Mouse (Mus musculus): Measurements from ENCODE around the gene Mbnl1. TPM values are rescaled to one million over a fixed set of nuclear protein-coding genes. Genes with fewer than 3 reads are reported as not detected.

Mbnl1 gene
- total RNA-seq, 2 experiments from 2014 or later, result 495 to 592 TPM

DNA sequence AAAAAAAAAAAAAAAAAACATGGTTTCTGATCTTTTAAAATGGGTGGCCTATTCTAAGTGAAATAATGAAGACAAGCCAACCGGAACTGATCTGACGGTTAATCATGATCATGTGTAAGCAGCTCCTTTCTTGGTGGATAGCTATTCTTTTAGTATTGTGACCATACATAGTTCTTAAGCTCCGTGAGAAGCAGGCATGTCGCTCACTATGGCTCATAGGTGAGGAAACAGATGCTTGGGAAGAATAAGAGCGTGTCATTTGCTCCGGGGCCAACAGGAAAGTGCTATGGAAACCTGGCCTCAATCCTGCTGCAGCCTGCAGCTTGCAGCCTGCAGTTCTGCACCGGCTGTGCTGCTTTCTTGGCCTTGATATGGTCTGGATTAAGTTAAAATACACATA lies 40.7 kb downstream of the Mbnl1 start:
- DNase-seq, result peak; percentile 54
- intact Hi-C loops (cut with DNase I), result no loop called here
- no peak for TF ChIP-seq CTCF (IDR thresholded peaks at IDR 0.05)
- H3K27ac ChIP-seq, result peak overlapping the region; percentile 99
- peak overlapping the region; percentile 60 for H3K4me3 ChIP-seq

DNA sequence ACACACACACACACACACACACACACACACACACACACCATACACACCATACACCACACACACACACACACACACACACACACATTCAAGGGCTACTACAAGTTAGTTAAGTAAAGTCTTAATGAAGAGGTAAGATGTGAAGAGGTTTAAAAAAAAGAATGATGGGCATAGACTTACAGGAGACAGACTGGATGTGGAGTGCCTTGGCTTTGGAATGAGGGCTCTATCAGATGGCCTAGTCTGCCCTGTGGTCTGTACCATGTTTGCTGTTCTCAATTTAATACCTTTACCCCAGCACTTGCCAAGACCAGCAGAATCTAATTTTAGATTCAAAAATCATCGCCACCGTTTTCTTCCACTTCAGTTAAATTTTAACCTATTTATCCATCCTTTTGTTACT lies 41.1 kb downstream of the Mbnl1 start:
- intact Hi-C loops (cut with DNase I), result no loop called here
- peak; percentile 40 for DNase-seq
- no peak for TF ChIP-seq CTCF (IDR thresholded peaks at IDR 0.05)
- H3K27ac ChIP-seq, result peak overlapping the region; percentile 99
- H3K4me3 ChIP-seq, result peak overlapping the region; percentile 60

DNA sequence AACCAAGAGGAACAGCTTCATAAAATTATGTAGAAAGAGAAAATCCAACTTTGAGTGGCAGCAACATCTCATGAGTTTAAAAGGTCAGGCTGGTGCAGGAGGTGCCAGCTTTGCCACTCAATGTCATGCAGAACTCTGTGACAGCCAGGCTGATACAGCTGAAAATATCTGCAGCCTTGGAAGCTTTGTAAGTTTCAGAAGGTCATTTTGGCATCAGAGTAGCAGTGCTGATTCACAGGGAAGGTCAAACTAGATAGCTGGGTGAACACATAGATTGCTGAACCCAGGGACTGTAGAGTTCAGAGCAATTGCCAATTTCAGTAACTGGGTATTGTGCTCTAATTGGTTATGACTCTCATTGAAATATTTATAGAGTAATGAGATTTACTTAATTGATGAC lies 42.8 kb downstream of the Mbnl1 start:
- intact Hi-C loops (cut with DNase I), result no loop called here
- peak overlapping the region; percentile 99 for H3K27ac ChIP-seq
- TF ChIP-seq CTCF (IDR thresholded peaks at IDR 0.05), result no peak
- DNase-seq, result peak; percentile 67
- H3K4me3 ChIP-seq, result peak overlapping the region; percentile 54

DNA sequence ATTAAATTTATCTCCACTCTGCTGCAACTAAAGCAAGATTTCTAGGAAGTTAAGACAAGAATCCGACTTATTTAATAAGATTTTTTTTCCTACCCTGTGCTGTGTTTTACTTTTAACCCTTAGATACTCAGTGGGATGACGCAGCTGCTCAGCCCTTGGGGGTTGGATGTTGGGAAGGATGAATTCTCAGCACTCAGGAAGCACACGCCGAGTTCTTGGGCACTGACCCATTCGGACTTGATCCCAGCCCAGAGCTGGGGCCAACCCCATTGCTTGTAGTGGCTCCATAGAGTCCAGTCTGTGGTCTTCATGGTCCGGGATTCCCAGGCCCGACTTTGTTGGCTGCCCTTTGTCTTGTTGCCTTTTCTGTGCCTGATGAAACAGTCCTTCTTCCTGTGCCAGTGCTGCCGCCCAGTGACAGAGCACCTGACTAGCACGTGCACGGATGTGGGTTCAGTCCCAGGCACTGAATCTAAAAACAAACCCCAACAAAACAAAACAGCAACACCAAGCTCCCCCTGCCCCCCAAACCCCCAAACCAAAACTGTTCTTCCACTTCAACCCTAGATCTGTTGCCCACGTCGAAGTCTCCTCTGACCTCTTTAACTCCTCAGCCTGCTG lies 43.5 kb downstream of the Mbnl1 start:
- intact Hi-C loops (cut with DNase I), result no loop called here
- Histone ChIP-seq H3K27ac (peak overlapping the region; percentile 99), H3K4me3 (peak overlapping the region; percentile 54)
- DNase-seq, result peak; percentile 80
- TF ChIP-seq CTCF (IDR thresholded peaks at IDR 0.05), result peak; percentile 49

DNA sequence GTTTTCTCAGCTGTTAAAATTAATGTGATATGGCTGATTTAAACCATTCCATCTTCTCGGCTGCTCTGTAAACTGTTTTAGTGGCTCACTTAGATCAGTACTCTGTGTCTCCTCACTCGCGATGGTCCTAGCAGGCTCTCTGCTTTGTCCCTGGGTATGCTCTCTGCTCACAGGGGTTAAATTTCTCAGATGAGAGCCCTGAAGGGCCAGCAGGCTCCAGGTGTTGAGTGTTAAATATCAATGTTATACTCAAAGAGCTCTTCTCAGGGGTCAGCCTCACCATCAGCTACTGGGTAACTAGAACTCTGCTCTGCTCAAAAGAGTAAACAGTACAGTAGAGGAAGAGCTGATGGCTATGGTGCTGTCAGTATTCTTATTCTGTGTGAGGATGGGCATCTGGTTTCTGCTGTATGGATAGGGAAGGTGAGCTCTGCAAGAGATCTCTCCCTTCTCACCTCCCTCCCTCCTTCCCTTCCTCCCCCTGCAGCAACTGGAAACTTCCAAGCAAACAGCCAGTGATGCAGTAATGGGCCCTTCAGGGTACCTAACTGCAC lies 44.7 kb downstream of the Mbnl1 start:
- H3K4me3 ChIP-seq, result peak overlapping the region; percentile 54
- peak overlapping the region; percentile 99 for H3K27ac ChIP-seq
- no peak for DNase-seq
- TF ChIP-seq CTCF (IDR thresholded peaks at IDR 0.05), result no peak
- intact Hi-C loops (cut with DNase I), result no loop called here

DNA sequence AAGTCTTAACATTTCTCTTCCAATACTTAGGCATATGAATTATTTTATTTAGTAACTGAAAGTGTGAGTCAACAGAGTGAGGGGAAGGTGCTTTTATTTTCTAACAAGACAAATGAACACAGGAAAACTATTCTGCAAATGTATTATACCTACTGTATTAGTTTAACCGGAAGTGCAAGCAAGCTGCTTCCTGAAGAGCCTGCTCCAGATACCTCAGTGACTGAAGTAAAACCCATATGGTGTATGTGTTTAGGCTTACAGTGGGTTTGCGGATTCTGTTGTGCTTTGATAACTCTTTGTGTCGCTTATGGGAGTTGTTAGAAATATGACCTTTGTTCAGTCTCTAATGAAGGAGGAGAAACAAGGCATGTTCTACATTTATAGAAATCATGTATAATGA lies 46.7 kb downstream of the Mbnl1 start:
- intact Hi-C loops (cut with DNase I), result no loop called here
- Histone ChIP-seq H3K27ac (peak overlapping the region; percentile 51), H3K4me3 (no peak overlapping the region)
- TF ChIP-seq CTCF (IDR thresholded peaks at IDR 0.05), result no peak
- DNase-seq, result no peak

DNA sequence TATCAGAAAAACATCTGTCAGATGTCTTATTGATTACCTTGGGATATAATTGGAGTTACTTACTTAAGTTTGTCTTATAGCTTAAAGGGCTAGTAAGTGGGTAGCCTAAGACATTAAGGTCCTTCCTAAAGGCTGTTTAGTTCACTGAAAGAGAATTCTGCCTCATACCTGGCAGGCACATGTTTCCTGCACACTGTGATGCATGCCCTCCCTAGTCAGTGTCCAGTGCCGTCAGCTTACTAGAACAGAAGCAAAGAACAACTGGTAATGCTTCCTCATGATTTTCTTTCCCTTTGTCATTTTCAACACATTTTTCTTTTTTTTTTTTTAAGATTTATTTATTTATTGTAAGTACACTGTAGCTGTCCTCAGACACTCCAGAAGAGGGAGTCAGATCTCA lies 51.5 kb downstream of the Mbnl1 start:
- Histone ChIP-seq H3K27ac (peak overlapping the region; percentile 53; the same call in 1 of the 2 replicates), H3K4me3 (no peak overlapping the region)
- DNase-seq, result no peak
- intact Hi-C loops (cut with DNase I), result no loop called here
- TF ChIP-seq CTCF (IDR thresholded peaks at IDR 0.05), result no peak

DNA sequence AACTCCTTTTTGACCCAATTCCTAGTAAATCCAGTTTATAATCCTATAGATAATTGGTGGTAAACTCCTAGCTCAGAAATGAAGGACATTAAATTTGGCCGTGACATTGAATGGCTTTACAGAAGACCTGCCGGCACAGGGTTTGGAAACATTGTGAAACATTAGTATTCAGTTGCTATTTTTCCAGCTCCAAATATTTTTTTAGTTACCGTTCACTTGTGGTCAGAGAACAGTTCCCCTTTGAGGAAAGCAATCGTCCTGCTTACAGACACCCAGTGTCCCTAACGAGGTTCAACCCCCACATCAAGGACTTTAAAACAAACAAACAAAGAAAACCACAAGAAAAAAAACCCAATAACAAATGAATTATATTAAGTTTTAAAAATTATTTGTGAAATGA lies 58.7 kb downstream of the Mbnl1 start:
- TF ChIP-seq CTCF (IDR thresholded peaks at IDR 0.05), result no peak
- intact Hi-C loops (cut with DNase I), result loop anchor here (1.0 kb wide), 1 partner anchor 30 kb away; no protein-coding TSS in a partner anchor
- Histone ChIP-seq H3K4me3 (peak overlapping the region; percentile 74), H3K27ac (peak overlapping the region; percentile 89)
- DNase-seq, result no peak

DNA sequence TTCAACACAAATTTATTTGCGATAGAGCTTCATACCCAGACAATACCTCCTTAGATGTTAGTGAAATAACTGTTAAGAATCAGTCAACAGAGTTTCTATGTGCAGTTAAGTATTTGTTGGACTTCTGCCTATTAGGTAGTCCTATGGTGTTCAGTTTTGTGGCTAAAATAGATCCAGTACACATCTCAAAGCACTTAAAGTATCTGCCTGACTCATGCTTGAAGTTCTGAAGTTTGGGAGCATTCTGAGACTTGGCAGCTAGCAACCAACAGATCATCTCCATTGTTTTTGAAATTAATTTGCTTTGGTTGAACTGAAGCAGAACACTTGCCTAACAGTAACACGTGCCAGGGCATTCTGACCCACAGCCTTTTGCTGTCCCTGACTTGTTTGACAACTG lies 59.2 kb downstream of the Mbnl1 start:
- intact Hi-C loops (cut with DNase I), result loop anchor here (1.0 kb wide), 1 partner anchor 31 kb away; no protein-coding TSS in a partner anchor
- Histone ChIP-seq H3K4me3 (peak overlapping the region; percentile 74), H3K27ac (peak overlapping the region; percentile 89)
- TF ChIP-seq CTCF (IDR thresholded peaks at IDR 0.05), result no peak
- no peak for DNase-seq

DNA sequence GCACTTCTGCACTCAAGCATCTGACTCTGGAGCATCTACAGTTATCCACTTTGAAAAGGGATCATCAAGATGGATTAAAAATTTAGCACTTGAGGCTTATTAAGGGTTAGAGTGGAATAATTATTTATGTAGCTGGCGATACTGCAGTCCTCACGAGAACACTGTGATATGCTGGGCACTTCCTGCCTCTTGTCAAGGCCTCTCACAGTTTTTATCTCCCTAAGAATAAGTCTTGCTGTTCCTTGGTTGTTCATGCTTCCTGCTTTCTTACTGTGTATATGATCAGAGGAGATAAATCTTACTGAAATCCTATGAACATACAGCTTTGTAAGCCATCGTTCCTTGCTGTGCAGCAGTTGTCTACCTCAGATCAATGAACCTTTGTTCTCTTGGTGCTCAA lies 62.6 kb downstream of the Mbnl1 start:
- TF ChIP-seq CTCF (IDR thresholded peaks at IDR 0.05), result no peak
- no peak for DNase-seq
- Histone ChIP-seq H3K27ac (peak overlapping the region; percentile 51), H3K4me3 (peak overlapping the region; percentile 28; the same call in 1 of the 2 replicates)
- intact Hi-C loops (cut with DNase I), result no loop called here

DNA sequence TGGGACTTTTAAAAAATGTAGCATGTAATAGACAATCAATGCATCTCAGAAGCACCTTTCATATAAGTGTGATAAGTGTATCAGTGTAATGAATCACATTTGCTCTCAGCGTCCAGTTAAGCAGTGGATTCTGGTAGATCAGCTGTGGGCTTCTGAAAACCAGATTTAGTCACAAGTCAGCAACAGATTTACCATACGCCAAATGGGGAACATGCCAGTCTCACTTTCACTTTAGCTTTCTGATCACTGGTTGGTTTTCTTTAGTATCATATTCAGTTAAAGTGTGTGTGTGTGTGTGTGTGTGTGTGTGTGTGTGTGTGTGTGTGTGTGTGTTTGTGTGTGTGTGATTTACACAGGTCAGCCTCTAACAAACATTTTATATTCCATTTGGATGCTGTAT lies 64.4 kb downstream of the Mbnl1 start:
- no peak for TF ChIP-seq CTCF (IDR thresholded peaks at IDR 0.05)

DNA sequence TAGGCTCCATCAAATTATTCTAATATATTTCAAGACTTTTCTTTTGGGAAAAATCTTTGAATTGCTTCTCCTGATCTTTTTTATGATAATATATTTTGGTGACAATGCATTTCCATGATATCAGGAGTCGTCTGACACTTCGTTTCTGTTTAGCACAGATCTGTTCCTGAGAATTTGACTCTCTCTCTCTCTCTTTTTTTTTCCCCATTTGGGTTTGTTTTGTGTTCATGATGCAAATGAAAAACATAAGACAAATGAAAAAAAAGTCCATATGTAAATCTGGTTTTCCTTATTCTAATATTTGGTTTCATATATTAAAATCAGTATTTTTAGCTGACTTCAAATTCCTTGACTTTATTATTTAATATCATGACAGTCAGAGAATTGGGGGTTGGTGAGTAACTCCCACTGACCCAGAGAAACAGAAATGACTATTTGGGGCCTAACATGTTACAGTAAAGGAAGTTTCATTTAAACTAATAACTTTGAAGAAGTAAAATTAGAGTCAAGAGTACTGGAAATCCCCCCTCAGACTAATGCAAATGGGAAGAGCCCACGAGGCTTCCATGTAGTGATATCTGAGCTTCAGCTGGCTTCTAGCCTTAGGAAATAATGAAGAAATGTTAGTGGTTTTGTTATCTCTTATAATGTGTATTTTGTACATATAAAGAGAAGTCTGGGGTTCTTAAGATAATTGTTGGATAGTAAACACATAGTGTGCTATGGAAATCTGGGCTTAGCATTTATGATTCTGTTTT lies 65.8 kb downstream of the Mbnl1 start:
- intact Hi-C loops (cut with DNase I), result no loop called here
- H3K27ac ChIP-seq, result peak overlapping the region; percentile 56
- TF ChIP-seq CTCF (IDR thresholded peaks at IDR 0.05), result no peak
- H3K4me3 ChIP-seq, result peak overlapping the region; percentile 35; the same call in 1 of the 2 replicates
- DNase-seq, result no peak

More for the DNA sequence above, 64.4 kb downstream of the Mbnl1 start:
- peak overlapping the region; percentile 38 for H3K4me3 ChIP-seq
- intact Hi-C loops (cut with DNase I), result no loop called here
- peak overlapping the region; percentile 51 for H3K27ac ChIP-seq
- DNase-seq, result no peak

DNA sequence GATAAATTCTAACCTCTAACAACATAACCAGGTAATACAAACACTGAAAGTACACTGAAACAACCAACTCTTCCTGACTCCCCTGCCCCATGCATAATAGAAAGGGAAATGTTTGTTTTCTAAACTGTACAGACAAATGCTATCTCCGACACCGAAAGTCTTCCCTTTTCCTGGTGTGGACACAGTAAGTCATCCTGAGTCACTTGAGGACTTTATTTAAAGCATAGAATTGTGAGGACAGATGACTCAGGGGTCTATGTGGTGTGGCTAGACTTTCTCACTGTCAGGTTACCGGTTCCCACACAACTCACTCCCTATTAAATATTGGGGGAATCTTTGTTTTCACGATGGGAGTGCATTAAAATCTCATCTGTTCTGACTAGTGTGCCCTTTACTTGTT lies 68.5 kb downstream of the Mbnl1 start:
- no peak for DNase-seq
- Histone ChIP-seq H3K27ac (peak overlapping the region; percentile 70), H3K4me3 (no peak overlapping the region; the same call in 1 of the 2 replicates)
- intact Hi-C loops (cut with DNase I), result no loop called here
- no peak for TF ChIP-seq CTCF (IDR thresholded peaks at IDR 0.05)

Data from gastrocnemius, adult 2 months (tissue).